Mouse (Mus musculus) ES-Bruce4 (cell line): Measurements from ENCODE around the gene Cbx7. TPM values are rescaled to one million over a fixed set of nuclear protein-coding genes. Genes with fewer than 3 reads are reported as not detected.

Experiments
- H3K27ac ChIP-seq: 2 replicates; pipeline ENCODE4 v1.5.1; 2012; ENCODE audit warnings: low read length, inconsistent platforms; ENCODE audit not compliant: insufficient read depth
- H3K27me3 ChIP-seq: 2 replicates; pipeline ENCODE4 v1.6.1; 2012; ENCODE audit warnings: mild to moderate bottlenecking, low read length, inconsistent platforms; ENCODE audit not compliant: control insufficient read depth, poor library complexity, insufficient read depth, severe bottlenecking
- H3K36me3 ChIP-seq: 2 replicates; pipeline ENCODE4 v1.6.1; 2012; ENCODE audit warnings: inconsistent platforms, mild to moderate bottlenecking, low read length, moderate library complexity; ENCODE audit not compliant: control insufficient read depth, poor library complexity, insufficient read depth, severe bottlenecking
- H3K4me1 ChIP-seq: one replicate; pipeline ENCODE4 v1.8.1; 2011; ENCODE audit warnings: low read length; ENCODE audit not compliant: control insufficient read depth, insufficient read depth
- H3K4me3 ChIP-seq: 2 replicates; pipeline ENCODE4 v1.5.1; 2011; ENCODE audit warnings: low read depth, mild to moderate bottlenecking, low read length
- H3K9ac ChIP-seq: 2 replicates; pipeline ENCODE4 v1.6.1; 2012; ENCODE audit warnings: low read depth, mild to moderate bottlenecking, inconsistent platforms; ENCODE audit not compliant: poor library complexity, severe bottlenecking
- H3K9me3 ChIP-seq: replicated peaks from 2 replicates; pipeline ENCODE4 v1.6.1; 2012; ENCODE audit warnings: mild to moderate bottlenecking, low read length, inconsistent platforms; ENCODE audit not compliant: control insufficient read depth, poor library complexity, insufficient read depth, severe bottlenecking
- CTCF ChIP-seq: IDR thresholded peaks from one replicate; pipeline ENCODE4 v1.8.1; 2011; ENCODE audit warnings: low read depth, low read length
- EP300 ChIP-seq: IDR thresholded peaks from 2 replicates; pipeline ENCODE4 v1.6.1; 2011; ENCODE audit warnings: low read depth, low read length; ENCODE audit not compliant: insufficient read depth
- POLR2A ChIP-seq: IDR thresholded peaks from one replicate; pipeline ENCODE4 v1.8.1; 2011; ENCODE audit warnings: low read length; ENCODE audit not compliant: insufficient read depth
- polyA plus RNA-seq: library from polyadenylated mRNA; stranded (reverse); fragments of >200 nt; gene quantifications from 2 replicates; pipeline ENCODE4 v1.2.4, GENCODE M21; 2011; ENCODE audit warnings: low read depth; ENCODE audit not compliant: missing spikeins, insufficient read depth, insufficient read length

Gene Cbx7
- polyA plus RNA-seq, 1 experiment = 111 TPM

DNA sequence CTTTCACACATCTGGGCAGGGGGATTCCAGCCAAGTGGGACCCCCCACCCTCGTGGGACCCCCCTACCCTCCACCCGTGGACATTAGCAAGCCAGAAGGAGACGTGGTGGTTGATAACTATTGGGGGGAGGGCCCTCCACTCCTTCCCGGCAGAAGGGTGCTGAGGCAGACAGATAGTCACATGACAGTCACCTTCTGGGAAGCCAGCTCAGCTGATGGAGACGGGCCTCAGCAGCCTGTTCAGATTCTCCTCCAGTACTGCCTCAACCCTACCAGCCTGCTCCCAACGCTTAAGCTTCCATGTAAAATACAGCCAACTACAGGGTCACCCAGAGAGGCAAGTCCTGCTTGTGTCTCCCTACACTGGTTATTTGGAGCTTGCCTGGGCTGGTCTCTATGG lies 40.3 kb upstream of the Cbx7 start:
- no peak overlapping the region for H3K4me3 ChIP-seq
- H3K9ac ChIP-seq = no peak overlapping the region
- peaks cover 7% of the 10 kb centered on the region for H3K27me3 ChIP-seq
- H3K36me3 ChIP-seq = no peaks in the 10 kb centered on the region
- TF ChIP-seq EP300 (no peak), CTCF (no peak), POLR2A (no peak)
- no peak overlapping the region for H3K27ac ChIP-seq
- H3K4me1 ChIP-seq = peaks cover 5% of the 10 kb centered on the region
- H3K9me3 ChIP-seq = no peaks in the 10 kb centered on the region

DNA sequence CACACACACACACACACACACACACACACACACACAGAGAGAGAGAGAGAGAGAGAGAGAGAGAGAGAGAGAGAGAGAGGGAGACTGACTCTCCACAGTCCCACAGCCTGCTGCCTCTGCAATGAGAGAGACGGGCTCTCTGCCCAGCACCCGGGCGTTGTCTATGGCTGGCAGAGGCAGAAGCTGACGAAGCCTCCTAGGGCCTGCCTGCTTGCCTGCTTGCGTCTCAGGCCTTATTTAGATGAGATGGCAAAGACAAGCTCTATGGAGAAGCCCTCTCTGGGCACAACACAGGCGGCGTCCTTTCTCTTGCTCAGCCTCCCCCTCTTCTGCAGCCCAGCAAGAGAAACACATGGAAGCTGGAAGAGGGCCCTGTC lies 39.3 kb upstream of the Cbx7 start:
- Histone ChIP-seq H3K4me1 (peaks cover 6% of the 10 kb centered on the region), H3K36me3 (no peaks in the 10 kb centered on the region), H3K9me3 (no peaks in the 10 kb centered on the region), H3K4me3 (no peak overlapping the region), H3K9ac (no peak overlapping the region), H3K27me3 (peaks cover 7% of the 10 kb centered on the region), H3K27ac (no peak overlapping the region)
- TF ChIP-seq POLR2A (no peak), EP300 (no peak), CTCF (no peak)

- TF ChIP-seq EP300 = no peak
- H3K27ac ChIP-seq = no peak overlapping the region
- H3K9me3 ChIP-seq = no peaks in the 10 kb centered on the region
- no peak overlapping the region for H3K9ac ChIP-seq
- no peaks in the 10 kb centered on the region for H3K36me3 ChIP-seq
- H3K4me1 ChIP-seq = peaks cover 9% of the 10 kb centered on the region
- no peak overlapping the region for H3K4me3 ChIP-seq
- peaks cover 7% of the 10 kb centered on the region for H3K27me3 ChIP-seq
Observed at GRCm38 (mm10) chr15:80009421-80010181, 38.7 kb upstream of the Cbx7 start.

DNA sequence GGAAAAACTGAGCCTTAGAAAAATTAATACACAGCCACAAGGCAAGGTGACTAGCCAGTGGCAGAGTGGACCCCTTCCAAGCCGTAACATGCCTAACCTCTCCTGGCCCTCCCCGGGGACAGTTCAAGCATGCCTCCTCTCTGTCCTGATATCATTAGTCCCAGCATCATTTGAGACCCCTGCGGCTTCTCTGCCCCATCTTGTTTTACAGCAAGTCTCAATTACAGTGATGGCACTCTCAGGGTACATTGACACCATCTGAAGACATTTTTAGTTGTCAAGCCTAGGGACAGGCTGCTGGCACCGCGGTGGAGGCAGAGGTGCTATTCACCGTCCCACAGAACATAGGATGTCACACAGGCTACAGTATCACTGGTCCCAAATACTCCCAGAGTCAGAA lies 37.5 kb upstream of the Cbx7 start:
- TF ChIP-seq EP300 = no peak
- no peak for TF ChIP-seq POLR2A
- no peak for TF ChIP-seq CTCF
- no peak overlapping the region for H3K27ac ChIP-seq
- no peak overlapping the region for H3K4me3 ChIP-seq
- no peaks in the 10 kb centered on the region for H3K36me3 ChIP-seq
- no peaks in the 10 kb centered on the region for H3K9me3 ChIP-seq
- H3K9ac ChIP-seq = no peak overlapping the region
- H3K4me1 ChIP-seq = peaks cover 9% of the 10 kb centered on the region
- H3K27me3 ChIP-seq = peaks cover under 1% of the 10 kb centered on the region; the same call in 1 of the 2 replicates

- Histone ChIP-seq H3K4me1 (peaks cover 7% of the 10 kb centered on the region), H3K27me3 (no peaks in the 10 kb centered on the region), H3K9ac (no peak overlapping the region), H3K4me3 (no peak overlapping the region), H3K36me3 (no peaks in the 10 kb centered on the region), H3K27ac (no peak overlapping the region), H3K9me3 (no peaks in the 10 kb centered on the region)
- TF ChIP-seq EP300 (no peak), CTCF (no peak), POLR2A (no peak)
Observed at GRCm38 (mm10) chr15:80006156-80006555, 35.2 kb upstream of the Cbx7 start.

- Histone ChIP-seq H3K4me3 (no peak overlapping the region), H3K27ac (no peak overlapping the region), H3K36me3 (no peaks in the 10 kb centered on the region), H3K9ac (no peak overlapping the region), H3K9me3 (no peaks in the 10 kb centered on the region), H3K27me3 (no peaks in the 10 kb centered on the region), H3K4me1 (peaks cover 4% of the 10 kb centered on the region)
- TF ChIP-seq EP300 = no peak
Observed at GRCm38 (mm10) chr15:80005436-80005835, 34.5 kb upstream of the Cbx7 start.
